Mouse (Mus musculus) adipocyte (in vitro differentiated cells): ENCODE data around the gene Zfp146.
"Not testable (repeated sequence)": the region's sequence is repeated elsewhere in the genome, so short reads cannot be mapped to it uniquely, and the experiment has no call there.

Source experiments
- DNase-seq: peaks from one replicate; pipeline ENCODE4 v3.0.0-alpha.2; 2016; ENCODE audit warnings: low spot score

Zfp146 gene

DNA sequence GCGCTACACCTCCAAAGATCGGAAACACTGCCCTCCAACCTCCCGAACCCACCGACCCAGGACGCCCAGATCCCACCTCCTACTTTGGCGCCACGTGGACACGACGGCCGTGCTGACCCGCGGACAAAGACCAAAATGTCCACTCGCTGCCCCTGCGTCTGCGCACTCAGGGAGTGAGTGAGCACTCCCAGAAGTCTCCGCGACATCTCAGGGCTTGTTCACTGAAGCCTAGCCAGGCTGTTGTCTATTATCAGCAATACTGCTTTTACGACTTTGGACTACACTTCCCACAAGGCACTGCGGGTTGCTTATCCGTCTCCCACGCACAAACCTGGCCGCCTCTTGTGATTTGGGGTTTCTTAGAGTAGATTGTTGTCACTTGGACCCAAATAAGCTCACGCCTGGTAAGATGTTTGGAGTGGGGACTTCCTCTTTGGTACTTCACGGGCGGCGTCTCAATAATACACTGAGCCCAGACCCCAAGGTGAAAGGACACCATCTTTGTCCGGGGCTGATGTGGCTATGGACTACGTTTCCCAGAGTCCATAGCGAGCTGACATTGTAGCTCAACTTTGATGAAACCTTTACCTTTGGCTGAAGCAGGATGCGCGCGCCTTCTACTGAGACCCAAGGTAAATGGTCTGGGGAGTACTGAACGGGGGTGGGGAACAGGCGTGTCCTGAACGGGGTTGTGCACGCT is at the start of gene Zfp146:
Gene Zfp146 (minus strand): TSS at position 168 of the 700 bp plus-strand sequence.
- DNase-seq, result peak; percentile 92

- no peak for DNase-seq
Observed at GRCm38 (mm10) chr7:30217277-30217676, 47.7 kb upstream of the Zfp146 start.

- peak; percentile 81 for DNase-seq
Observed at GRCm38 (mm10) chr7:30216723-30217151, 47.2 kb upstream of the Zfp146 start.

DNA sequence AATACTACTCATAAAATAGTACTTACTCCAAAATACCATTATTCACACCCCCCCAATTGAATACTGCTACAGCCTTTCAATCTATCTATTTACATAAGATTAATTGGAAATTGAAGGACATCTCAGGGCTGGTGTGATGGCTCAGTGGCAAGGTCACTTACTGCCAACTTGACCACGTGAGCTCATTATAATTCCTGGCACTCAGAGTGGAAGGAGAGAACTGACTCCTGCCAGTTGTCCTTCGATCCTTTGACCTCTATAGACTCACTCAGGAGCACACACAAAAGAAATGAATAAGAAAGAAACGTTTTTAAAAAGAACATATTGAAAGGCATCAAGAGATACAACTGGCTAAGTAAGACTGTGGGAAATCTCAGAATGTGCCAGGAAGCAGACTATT is 46.3 kb upstream of the Zfp146 start:
- no peak for DNase-seq

DNA sequence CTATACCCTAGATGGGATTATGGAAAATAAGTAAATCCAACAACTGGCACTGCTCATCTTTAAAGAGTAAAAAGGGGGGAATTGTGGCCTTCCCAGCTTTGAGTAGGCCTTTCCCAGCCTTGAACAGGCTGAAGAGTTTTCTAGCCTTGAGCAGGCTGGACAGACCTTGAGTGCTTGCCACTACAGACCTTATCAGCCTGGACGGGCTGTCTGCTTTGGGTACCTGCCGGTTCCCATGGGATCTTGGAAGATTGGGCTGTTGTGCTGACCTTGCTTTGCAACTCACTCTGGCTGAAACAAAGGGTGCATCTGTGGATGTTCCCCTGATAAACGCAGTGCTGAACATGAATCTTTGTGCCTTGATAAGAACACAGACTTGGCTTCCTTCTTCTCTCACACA is 44.3 kb upstream of the Zfp146 start:
- no peak for DNase-seq

- no peak for DNase-seq
Observed at GRCm38 (mm10) chr7:30211025-30211424, 41.5 kb upstream of the Zfp146 start.

- not testable (repeated sequence) for DNase-seq
Observed at GRCm38 (mm10) chr7:30206364-30206763, 36.8 kb upstream of the Zfp146 start.

DNA sequence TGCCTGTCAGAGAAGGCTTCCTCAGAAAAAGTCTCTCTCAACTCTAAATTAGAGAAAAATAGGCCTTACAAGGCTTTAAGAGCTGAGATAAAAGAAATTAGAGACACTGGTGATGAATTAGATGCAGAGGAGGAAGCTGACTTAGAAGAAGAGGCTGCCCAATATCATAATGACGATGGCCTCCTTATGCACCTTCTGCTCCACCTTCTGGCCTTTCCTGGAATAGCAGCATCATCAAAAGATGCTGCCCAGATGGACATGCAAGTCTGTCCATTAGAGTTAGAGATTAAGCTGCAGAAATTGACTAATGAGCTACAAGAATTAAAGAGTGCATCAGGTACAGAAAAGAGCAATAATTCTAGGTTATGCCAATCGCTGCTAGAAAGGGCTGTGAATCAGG is 35.8 kb upstream of the Zfp146 start:
- DNase-seq, result peak; percentile 72

- no peak for DNase-seq
Observed at GRCm38 (mm10) chr7:30204380-30204779, 34.8 kb upstream of the Zfp146 start.

DNA sequence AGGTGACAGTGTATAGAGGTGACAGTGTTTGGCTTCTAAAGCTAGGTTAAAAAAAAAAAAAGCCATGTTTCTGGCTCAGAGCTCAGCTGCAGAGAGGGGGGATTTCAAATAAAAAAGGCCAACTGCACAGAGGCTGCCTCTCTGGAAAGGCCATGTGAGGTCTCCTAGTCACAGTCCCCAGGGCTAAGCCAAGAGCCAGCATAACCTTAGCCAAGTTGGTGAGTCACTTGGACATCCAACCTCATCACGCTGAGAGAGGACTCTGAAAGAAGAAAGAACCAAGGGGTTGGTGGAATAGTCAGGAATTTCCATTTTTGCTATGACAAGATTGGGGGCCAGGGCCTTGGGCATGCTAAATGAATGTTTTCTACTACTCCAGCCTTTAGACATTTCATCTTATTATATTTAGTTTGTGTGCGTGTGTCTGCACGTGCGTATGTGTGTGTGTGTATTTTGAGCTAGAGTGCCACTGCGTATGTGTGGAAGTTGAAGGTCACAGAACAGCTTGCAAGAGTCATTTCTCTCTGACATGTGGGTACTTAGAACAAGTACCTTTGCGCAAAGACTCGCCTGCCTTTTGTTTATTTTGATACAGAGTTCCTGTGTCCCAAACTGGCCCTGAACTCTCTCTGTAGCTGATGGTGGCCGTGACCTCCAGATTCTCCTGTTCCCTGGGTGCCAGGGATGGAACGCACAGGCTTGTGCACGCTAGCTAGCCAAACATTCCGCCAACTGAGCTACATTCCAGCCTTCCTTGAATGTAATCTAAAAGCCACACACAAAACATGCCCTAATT is 33.5 kb upstream of the Zfp146 start:
- DNase-seq, result peak; percentile 77

DNA sequence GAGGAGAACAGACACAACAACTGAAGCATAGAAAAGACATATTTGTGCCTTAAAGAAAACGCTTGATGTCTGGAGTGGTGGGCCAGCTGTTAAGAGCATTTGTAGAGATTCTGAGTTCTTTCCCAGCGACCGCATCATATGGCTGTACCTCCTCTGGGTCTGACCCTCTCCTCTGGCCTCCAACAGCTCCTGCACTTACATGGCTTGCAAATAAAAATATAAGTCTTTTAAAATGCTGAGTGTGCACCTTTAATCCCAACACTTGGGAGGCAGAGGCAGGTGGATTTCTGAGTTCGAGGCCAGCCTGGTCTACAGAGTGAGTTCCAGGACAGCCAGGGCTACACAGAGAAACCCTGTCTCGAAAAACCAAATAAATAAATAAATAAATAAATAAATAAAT is 31.1 kb upstream of the Zfp146 start:
- not testable (repeated sequence) for DNase-seq

GRCm38 (mm10) chr7:30200200-30200599 is 30.6 kb upstream of the Zfp146 start:
- no peak for DNase-seq

- no peak for DNase-seq
Observed at GRCm38 (mm10) chr7:30199498-30200139, 30.1 kb upstream of the Zfp146 start.

- peak; percentile 84 for DNase-seq
Observed at GRCm38 (mm10) chr7:30198481-30198971, 29.0 kb upstream of the Zfp146 start, which contains the start of gene Capns1. Gene Capns1, minus strand, starts transcription at chr7:30198811.

GRCm38 (mm10) chr7:30197592-30198129 is 28.1 kb upstream of the Zfp146 start:
- DNase-seq, result no peak

GRCm38 (mm10) chr7:30196171-30196570 is 26.6 kb upstream of the Zfp146 start:
- DNase-seq, result peak; percentile 23

GRCm38 (mm10) chr7:30195461-30195860 is 25.9 kb upstream of the Zfp146 start:
- no peak for DNase-seq

- peak; percentile 94 for DNase-seq
Observed at GRCm38 (mm10) chr7:30194884-30195283, 25.3 kb upstream of the Zfp146 start.

- peak; percentile 55 for DNase-seq
Observed at GRCm38 (mm10) chr7:30194101-30194831, 24.7 kb upstream of the Zfp146 start.

DNA sequence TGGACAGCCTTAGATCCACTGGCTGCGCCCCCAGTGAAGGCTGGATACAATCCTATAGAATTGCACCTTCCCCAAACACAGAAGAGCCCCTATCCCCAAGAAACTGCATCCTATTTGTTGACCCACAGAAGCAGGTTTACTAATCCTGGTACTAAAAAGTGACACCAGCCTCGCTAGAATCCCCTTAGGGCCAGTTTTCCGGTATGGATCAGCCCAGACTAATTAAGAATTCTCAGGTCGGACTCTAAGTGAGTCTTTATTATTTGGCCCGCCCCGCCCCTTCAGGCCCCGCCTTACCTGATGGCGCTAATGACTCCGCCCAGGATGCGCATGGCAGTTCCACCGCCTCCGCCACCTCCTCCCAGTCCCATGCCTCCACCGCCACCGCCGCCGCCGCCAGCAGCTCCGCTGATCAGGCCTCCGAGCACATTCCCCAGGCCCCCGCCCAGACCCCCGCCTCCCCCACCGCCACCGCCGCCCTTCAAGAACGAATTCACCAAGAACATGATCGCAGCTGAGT is 24.1 kb upstream of the Zfp146 start:
- peak; percentile 72 for DNase-seq

DNA sequence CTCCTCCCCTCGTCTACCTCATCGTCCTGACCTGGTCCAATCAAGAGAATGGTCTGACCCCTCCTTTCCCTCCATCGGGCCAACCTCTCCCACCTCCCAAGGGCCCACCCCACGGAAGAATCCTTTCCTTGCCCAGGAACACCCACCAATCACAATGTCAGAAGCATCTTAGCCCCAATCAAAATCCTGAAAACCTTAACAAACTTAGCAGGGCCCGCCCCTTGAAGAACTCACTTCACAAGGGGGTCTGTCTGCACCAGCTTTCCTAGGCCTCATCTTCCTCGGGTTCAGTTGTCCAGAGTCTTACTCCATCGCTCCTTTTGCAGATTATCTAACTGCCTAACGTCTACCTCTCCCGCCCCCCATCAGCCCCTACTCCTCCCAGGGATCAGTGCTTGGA is 23.5 kb upstream of the Zfp146 start:
- no peak for DNase-seq
